Mouse (Mus musculus) neural tube, embryonic 15.5 days (tissue): Measurements from ENCODE around the gene Rfwd3. TPM values are rescaled to one million over a fixed set of nuclear protein-coding genes. Genes with fewer than 3 reads are reported as not detected.
A peak's percentile ranks its signal among the peaks of the same experiment; 100 is the strongest.
"Not testable (repeated sequence)": the region's sequence is repeated elsewhere in the genome, so short reads cannot be mapped to it uniquely, and the experiment has no call there.

Source experiments
- ATAC-seq: fragments of 200-750 bp; cut with Nextera tagmentation; 2 replicates; pipeline ENCODE4 v1.8.0; 2017; ENCODE audit warnings: mild to moderate bottlenecking, moderate TSS enrichment, moderate library complexity; ENCODE audit not compliant: low FRiP score
- H3K27ac ChIP-seq: fragments of 300-500 bp; sonication (generic); replicated peaks from 2 replicates; pipeline ENCODE4 v1.5.1; 2015; ENCODE audit warnings: mild to moderate bottlenecking, inconsistent platforms
- H3K27me3 ChIP-seq: fragments of 300-500 bp; sonication (generic); replicated peaks from 2 replicates; pipeline ENCODE4 v1.6.1; 2015; ENCODE audit warnings: inconsistent platforms
- H3K36me3 ChIP-seq: fragments of 300-500 bp; sonication (generic); 2 replicates; pipeline ENCODE4 v1.6.1; 2015; ENCODE audit warnings: inconsistent platforms
- H3K4me1 ChIP-seq: fragments of 300-500 bp; sonication (generic); 2 replicates; pipeline ENCODE4 v1.6.1; 2015; ENCODE audit warnings: inconsistent platforms
- H3K4me2 ChIP-seq: fragments of 300-500 bp; sonication (generic); 2 replicates; pipeline ENCODE4 v1.6.1; 2015; ENCODE audit warnings: inconsistent platforms, mild to moderate bottlenecking, moderate library complexity
- H3K4me3 ChIP-seq: fragments of 300-500 bp; sonication (generic); replicated peaks from 2 replicates; pipeline ENCODE4 v1.5.1; 2015; ENCODE audit warnings: mild to moderate bottlenecking, inconsistent platforms
- H3K9ac ChIP-seq: fragments of 300-500 bp; sonication (generic); replicated peaks from 2 replicates; pipeline ENCODE4 v1.6.1; 2015; ENCODE audit warnings: mild to moderate bottlenecking, inconsistent platforms
- H3K9me3 ChIP-seq: fragments of 300-500 bp; sonication (generic); replicated peaks from 2 replicates; pipeline ENCODE4 v1.6.1; 2016; ENCODE audit warnings: inconsistent platforms
- WGBS: fragments of 180-500 bp; shearing (Covaris S2); methylation state at CpG from one replicate; pipeline ENCODE4 v1.1.7; 2015; ENCODE audit warnings: mixed read lengths; 5-methylcytosine and 5-hydroxymethylcytosine counted together
- polyA plus RNA-seq: library from polyadenylated mRNA; unstranded; fragments of >200 nt; fragmentation: Nextera tagmentation; extraction: Ambion mirVana; gene quantifications from 2 replicates; pipeline ENCODE4 v1.2.1, GENCODE M21; 2015

Rfwd3 gene
- polyA plus RNA-seq, 1 experiment from 2014 or later: 18.9 TPM

DNA sequence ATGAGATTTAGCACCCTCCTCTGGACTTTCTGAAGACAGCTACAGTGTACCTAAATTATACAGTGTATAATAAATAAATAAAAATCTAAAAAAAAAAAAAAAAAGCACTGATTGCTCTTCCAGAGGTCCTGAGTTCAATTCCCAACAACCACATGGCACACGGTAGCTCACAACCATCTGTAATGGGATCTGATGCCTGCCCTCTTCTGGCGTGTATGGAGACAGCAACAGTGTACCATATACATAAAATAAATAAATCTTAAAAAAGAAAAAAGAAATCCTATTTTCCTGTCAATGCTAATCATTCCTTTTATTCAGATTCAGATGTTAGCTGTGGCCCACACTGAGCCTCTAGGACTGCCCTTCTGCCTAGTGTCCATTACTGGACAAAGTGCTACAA is 31.7 kb downstream of the Rfwd3 start:
- WGBS: 76% methylated on average over 2 of the region's 2 CpGs
- ATAC-seq: no peak
- H3K27me3 ChIP-seq: no peaks in the 10 kb centered on the region
- H3K36me3 ChIP-seq: peaks cover 4% of the 10 kb centered on the region
- no peak overlapping the region for H3K27ac ChIP-seq
- H3K4me1 ChIP-seq: no peaks in the 10 kb centered on the region
- no peak overlapping the region for H3K4me3 ChIP-seq
- H3K9ac ChIP-seq: no peak overlapping the region
- no peaks in the 10 kb centered on the region for H3K9me3 ChIP-seq
- H3K4me2 ChIP-seq: no peak overlapping the region

- not testable (repeated sequence) for H3K9ac ChIP-seq, H3K4me3 ChIP-seq, H3K4me1 ChIP-seq, H3K4me2 ChIP-seq, H3K36me3 ChIP-seq, H3K27me3 ChIP-seq, ATAC-seq, H3K9me3 ChIP-seq, H3K27ac ChIP-seq
- 72% methylated on average over 7 of the region's 7 CpGs for WGBS
These were observed 33.9 kb downstream of the Rfwd3 start for GRCm38 (mm10) chr8:111266161-111266560.

GRCm38 (mm10) chr8:111264693-111265220 is 35.3 kb downstream of the Rfwd3 start:
- Histone ChIP-seq H3K4me3 (no peak overlapping the region), H3K9ac (no peak overlapping the region), H3K36me3 (no peaks in the 10 kb centered on the region), H3K4me2 (no peak overlapping the region), H3K27ac (no peak overlapping the region), H3K4me1 (peaks cover 2% of the 10 kb centered on the region; the same call in 1 of the 2 replicates), H3K27me3 (no peaks in the 10 kb centered on the region), H3K9me3 (no peaks in the 10 kb centered on the region)
- WGBS: 73% methylated on average over 2 of the region's 2 CpGs
- no peak for ATAC-seq

DNA sequence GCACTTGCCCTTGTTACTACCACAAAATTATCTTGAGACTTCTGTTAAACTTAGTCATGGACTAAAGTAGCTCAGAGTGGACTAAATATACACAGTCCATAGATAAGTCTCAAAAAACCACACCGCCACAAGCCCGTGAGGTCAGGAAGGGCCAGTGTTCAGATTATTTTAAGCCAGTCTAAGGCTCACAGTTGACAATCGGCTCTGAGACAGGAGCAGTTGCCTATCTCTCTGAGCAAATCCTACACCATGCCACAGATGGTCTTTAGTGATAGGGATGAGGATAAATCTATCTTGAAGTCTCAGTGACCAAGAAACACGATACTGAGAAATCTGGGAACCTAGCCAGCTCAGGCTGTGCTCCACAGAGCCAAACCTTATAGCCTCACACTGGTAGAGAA is 38.0 kb downstream of the Rfwd3 start:
- Histone ChIP-seq H3K27ac (no peak overlapping the region), H3K9ac (no peak overlapping the region), H3K4me3 (no peak overlapping the region), H3K4me2 (no peak overlapping the region), H3K27me3 (no peaks in the 10 kb centered on the region), H3K4me1 (peaks cover 16% of the 10 kb centered on the region), H3K36me3 (no peaks in the 10 kb centered on the region), H3K9me3 (no peaks in the 10 kb centered on the region)
- WGBS: 83% methylated on average over 4 of the region's 4 CpGs
- ATAC-seq: no peak

DNA sequence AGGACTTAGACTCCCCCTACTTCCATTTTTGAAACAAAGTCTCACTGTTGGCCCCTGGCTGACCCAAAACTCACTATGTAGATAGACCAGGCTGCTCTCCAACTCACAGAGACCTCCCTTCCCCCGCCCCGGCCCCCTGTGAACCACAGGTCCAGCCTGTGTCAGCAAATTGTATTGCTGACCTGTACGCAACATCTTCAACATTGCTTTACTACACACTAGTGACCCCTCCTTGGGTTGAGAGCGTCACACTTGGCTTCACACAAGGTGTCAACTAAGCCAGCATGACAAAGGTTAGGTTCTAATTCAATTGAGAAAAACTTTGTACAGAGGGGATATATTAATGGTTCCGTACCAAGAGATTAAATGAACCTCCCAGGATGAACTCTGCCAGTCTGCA is 39.8 kb downstream of the Rfwd3 start:
- 96% methylated on average over 5 of the region's 5 CpGs for WGBS
- Histone ChIP-seq H3K4me3 (no peak overlapping the region), H3K27ac (no peak overlapping the region), H3K36me3 (no peaks in the 10 kb centered on the region), H3K9me3 (no peaks in the 10 kb centered on the region), H3K4me1 (peaks cover 21% of the 10 kb centered on the region), H3K4me2 (peak overlapping the region; percentile 61; the same call in 1 of the 2 replicates), H3K27me3 (no peaks in the 10 kb centered on the region), H3K9ac (no peak overlapping the region)
- no peak for ATAC-seq

DNA sequence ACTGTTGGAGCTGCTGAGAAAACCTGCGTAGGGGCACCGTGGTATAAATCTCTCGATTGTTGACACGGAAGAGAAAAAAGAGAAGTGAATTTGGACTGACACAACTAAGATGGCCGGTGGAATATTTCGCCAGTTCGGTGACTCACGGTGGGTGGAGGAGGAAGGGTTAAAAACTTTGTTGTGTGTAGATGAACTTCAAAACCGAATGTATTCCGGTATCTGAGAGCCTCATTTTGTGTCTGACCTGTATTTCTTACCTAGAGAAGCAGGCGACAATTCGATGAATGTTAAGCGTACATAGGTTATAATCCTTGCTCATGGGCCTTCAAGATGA is 40.6 kb downstream of the Rfwd3 start:
- Histone ChIP-seq H3K27ac (peak overlapping the region; percentile 99), H3K4me2 (peak overlapping the region; percentile 61), H3K9ac (peak overlapping the region; percentile 70), H3K27me3 (no peaks in the 10 kb centered on the region), H3K36me3 (no peaks in the 10 kb centered on the region), H3K4me1 (peaks cover 23% of the 10 kb centered on the region), H3K9me3 (no peaks in the 10 kb centered on the region), H3K4me3 (peak overlapping the region; percentile 56)
- no peak for ATAC-seq
- 13% methylated on average over 13 of the region's 13 CpGs for WGBS

DNA sequence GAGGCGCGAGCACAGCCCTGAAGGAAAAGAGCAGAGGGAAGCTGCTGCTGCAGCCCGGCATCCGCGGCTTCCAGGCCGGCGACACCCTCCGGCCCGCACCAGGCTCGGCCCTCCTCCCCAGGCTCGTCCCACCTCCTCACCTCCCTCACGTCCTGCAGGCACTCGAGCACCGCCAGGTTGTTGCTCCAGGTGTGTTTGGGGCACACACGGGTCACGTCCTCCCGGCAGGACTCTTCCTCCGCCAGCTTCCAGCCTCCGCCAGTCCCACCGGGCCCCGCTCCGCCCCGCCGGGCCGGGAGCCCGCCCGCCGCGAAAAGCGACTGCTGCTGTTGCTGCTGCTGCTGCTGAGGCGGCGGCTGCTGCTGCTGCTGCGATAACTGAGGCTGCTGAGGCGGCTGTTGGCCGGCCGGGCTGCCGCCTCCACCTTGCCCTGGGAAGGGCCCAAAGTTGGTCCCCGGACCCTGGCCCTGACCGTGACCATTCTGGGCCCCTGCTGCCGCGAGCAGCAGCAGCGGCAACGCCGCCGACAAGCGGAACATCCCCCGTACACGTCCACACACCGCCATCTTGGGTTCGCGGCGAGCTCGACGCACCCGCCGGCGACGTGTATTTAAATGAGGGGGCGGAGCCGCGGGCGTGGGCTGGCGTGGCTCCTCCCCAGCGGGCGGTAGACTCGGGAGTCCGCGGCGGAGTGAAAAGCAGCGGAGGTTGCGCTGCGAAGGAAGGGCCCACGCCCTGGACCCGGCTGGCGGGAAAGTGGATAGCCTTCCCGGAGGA is 41.2 kb downstream of the Rfwd3 start, which contains the start of gene Glg1:
Gene Glg1, minus strand, starts transcription at position 586 of the 777 bp plus-strand sequence.
- peak within 1 kb of the TSS; percentile 56 for H3K4me3 ChIP-seq
- no peaks in the 10 kb centered on the region for H3K9me3 ChIP-seq
- H3K27me3 ChIP-seq: no peaks in the 10 kb centered on the region
- WGBS: under 1% methylated on average over 75 of the region's 76 CpGs
- ATAC-seq: peak; percentile 95
- H3K4me1 ChIP-seq: peaks cover 23% of the 10 kb centered on the region
- H3K27ac ChIP-seq: peak within 1 kb of the TSS; percentile 99
- H3K4me2 ChIP-seq: peak within 1 kb of the TSS; percentile 61
- H3K9ac ChIP-seq: peak within 1 kb of the TSS; percentile 70
- H3K36me3 ChIP-seq: no peaks in the 10 kb centered on the region

DNA sequence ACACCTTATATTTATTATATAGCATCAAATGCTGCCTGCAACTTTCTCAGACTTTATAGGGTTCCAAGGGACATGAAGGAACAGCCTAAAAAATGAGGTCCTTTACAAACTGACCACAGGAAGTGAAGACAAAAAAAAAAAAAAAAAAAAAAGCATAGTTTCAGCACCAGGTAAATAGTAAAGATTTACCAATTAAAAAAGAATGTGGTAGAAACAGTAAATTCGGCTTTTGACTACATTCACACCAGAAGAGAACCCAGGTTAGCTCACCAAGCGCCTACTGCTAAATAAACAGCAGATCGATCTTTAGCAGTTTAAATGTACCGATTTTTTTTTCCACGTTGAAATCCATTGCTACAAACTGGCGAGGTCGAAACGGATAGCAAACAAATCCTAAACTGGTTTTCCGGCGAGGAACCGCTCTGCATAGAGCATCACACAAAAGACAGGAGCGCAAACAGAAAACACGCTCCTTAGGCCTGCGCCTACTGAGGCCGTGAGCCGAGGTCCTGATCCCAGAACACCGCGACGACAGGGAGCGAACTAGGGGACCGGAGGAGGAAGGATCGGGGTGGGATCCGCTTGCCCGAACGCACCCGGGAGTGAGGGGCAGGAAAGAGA is 41.9 kb downstream of the Rfwd3 start:
- peak; percentile 75 for ATAC-seq
- WGBS: under 1% methylated on average over 26 of the region's 26 CpGs
- H3K36me3 ChIP-seq: no peaks in the 10 kb centered on the region
- H3K4me2 ChIP-seq: peak overlapping the region; percentile 61
- H3K27me3 ChIP-seq: no peaks in the 10 kb centered on the region
- H3K27ac ChIP-seq: peak overlapping the region; percentile 99
- peaks cover 23% of the 10 kb centered on the region for H3K4me1 ChIP-seq
- no peaks in the 10 kb centered on the region for H3K9me3 ChIP-seq
- peak overlapping the region; percentile 70 for H3K9ac ChIP-seq
- H3K4me3 ChIP-seq: peak overlapping the region; percentile 56

- Histone ChIP-seq H3K4me1 (peaks cover 16% of the 10 kb centered on the region), H3K36me3 (no peaks in the 10 kb centered on the region), H3K4me3 (no peak overlapping the region), H3K9ac (no peak overlapping the region), H3K27ac (no peak overlapping the region), H3K9me3 (no peaks in the 10 kb centered on the region), H3K4me2 (no peak overlapping the region), H3K27me3 (no peaks in the 10 kb centered on the region)
- WGBS: 88% methylated on average over 4 of the region's 4 CpGs
- no peak for ATAC-seq
These were observed 47.4 kb downstream of the Rfwd3 start for GRCm38 (mm10) chr8:111252487-111253112.

GRCm38 (mm10) chr8:111250111-111250510 is 49.9 kb downstream of the Rfwd3 start:
- no peak overlapping the region for H3K27ac ChIP-seq
- no peak overlapping the region for H3K9ac ChIP-seq
- 68% methylated on average over 2 of the region's 2 CpGs for WGBS
- ATAC-seq: no peak
- no peaks in the 10 kb centered on the region for H3K36me3 ChIP-seq
- H3K4me1 ChIP-seq: 0 out of 2 replicates have a peak, but pooled peaks cover 4% of the 10 kb centered on the region
- H3K4me2 ChIP-seq: no peak overlapping the region
- H3K9me3 ChIP-seq: no peaks in the 10 kb centered on the region
- no peak overlapping the region for H3K4me3 ChIP-seq
- no peaks in the 10 kb centered on the region for H3K27me3 ChIP-seq

GRCm38 (mm10) chr8:111248136-111248535 is 51.9 kb downstream of the Rfwd3 start:
- H3K27ac ChIP-seq: no peak overlapping the region
- no peak overlapping the region for H3K4me2 ChIP-seq
- no peak overlapping the region for H3K9ac ChIP-seq
- no peaks in the 10 kb centered on the region for H3K9me3 ChIP-seq
- no peak overlapping the region for H3K4me3 ChIP-seq
- no peaks in the 10 kb centered on the region for H3K27me3 ChIP-seq
- no peak for ATAC-seq
- H3K36me3 ChIP-seq: no peaks in the 10 kb centered on the region
- 0 out of 2 replicates have a peak, but pooled peaks cover 2% of the 10 kb centered on the region for H3K4me1 ChIP-seq

- H3K4me3 ChIP-seq, H3K4me1 ChIP-seq, ATAC-seq, H3K27me3 ChIP-seq, H3K9me3 ChIP-seq, H3K36me3 ChIP-seq, H3K27ac ChIP-seq, H3K4me2 ChIP-seq, H3K9ac ChIP-seq: not testable (repeated sequence)
- 93% methylated on average over 1 of the region's 1 CpGs for WGBS
These were observed 53.2 kb downstream of the Rfwd3 start for GRCm38 (mm10) chr8:111246864-111247263.
